ENCODE assay signal across 15 mouse cellular contexts in genomic region chr2:37423671-37424070, GRCm38 (mm10). TPM values are rescaled to one million over a fixed set of nuclear protein-coding genes. Genes with fewer than 3 reads are reported as not detected.
A peak's percentile ranks its signal among the peaks of the same experiment; 100 is the strongest.
DNase-seq lines count a peak whose midpoint lies in the region; ATAC-seq and TF ChIP-seq lines count a peak whose summit lies in the region.
"Had no signal": no experiment of that assay in that cellular context is flagged by ENCODE, and none has a peak within 500 bp of the region (broad histone marks: within the 10 kb centered on the region; RNA-seq: fewer than 3 reads in every experiment).

No protein-coding gene starts in this region.

- H3K27ac ChIP-seq in liver, embryonic 13.5 days = no peak overlapping the region
- no peak overlapping the region for H3K27ac ChIP-seq in liver, embryonic 11.5 days (ENCODE audit: low read depth, low read length)

- H3K9ac ChIP-seq in liver, embryonic 13.5 days = no peak overlapping the region
- H3K9ac ChIP-seq in liver, embryonic 11.5 days (ENCODE audit: low read depth, low read length) = no peak overlapping the region

- H3K36me3 ChIP-seq in liver, embryonic 13.5 days = peaks cover 9% of the 10 kb centered on the region
- H3K36me3 ChIP-seq in liver, embryonic 11.5 days (ENCODE audit: control insufficient read depth, insufficient read depth, low read length) = no peaks in the 10 kb centered on the region; the same call in 1 of the 2 replicates

- peaks cover 32% of the 10 kb centered on the region for H3K4me1 ChIP-seq in liver, embryonic 13.5 days (replicated peaks)
- H3K4me1 ChIP-seq in liver, embryonic 11.5 days (replicated peaks; ENCODE audit: control insufficient read depth, insufficient read depth, low read length) = peaks cover 9% of the 10 kb centered on the region; the same call in 1 of the 2 replicates

- TF ChIP-seq CTCF in brain, embryonic 14.5 days (IDR thresholded peaks at IDR 0.05; ENCODE audit: borderline replicate concordance, extremely low read depth, insufficient read depth, insufficient read length) = no peak

- 39% methylated on average over 3 of the region's 3 CpGs for WGBS in liver, embryonic 13.5 days (ENCODE audit: insufficient replicate concordance)
- 49% methylated on average over 3 of the region's 3 CpGs for WGBS in liver, embryonic 11.5 days

- TF ChIP-seq POLR2A in brain, embryonic 14.5 days (IDR thresholded peaks at IDR 0.05; ENCODE audit: borderline replicate concordance, extremely low read depth, insufficient read depth, insufficient read length, poor library complexity, severe bottlenecking) = no peak

- peak overlapping the region; percentile 24 for H3K4me2 ChIP-seq in liver, embryonic 13.5 days
- no peak overlapping the region for H3K4me2 ChIP-seq in liver, embryonic 11.5 days

- no peak for DNase-seq in liver, embryonic 13.5 days
- no peak for DNase-seq in liver, embryonic 11.5 days (ENCODE audit: low spot score)
- DNase-seq in 416B (ENCODE audit: low read depth) = peak; percentile 69
- peak; percentile 12 for DNase-seq in CD4-positive helper T cell, adult 2 months (ENCODE audit: low read depth, low spot score)
- peak; percentile 14 for DNase-seq in brain, embryonic 14.5 days (ENCODE audit: low read depth)
- DNase-seq in urinary bladder, adult 18-20 months (ENCODE audit: low spot score in 2 of 2) = no peak
- no peak for DNase-seq in left cerebral cortex, adult 11 months (ENCODE audit: low spot score)
- DNase-seq: adrenal gland, adult 2 months; gastrocnemius, postnatal 10 days; heart, postnatal 36 days; left cerebral cortex, postnatal 4 days; lung, adult 18-20 months; right cerebral cortex, postnatal 4 days; thymus, postnatal 14 days had no signal

- no peaks in the 10 kb centered on the region for H3K9me3 ChIP-seq in liver, embryonic 13.5 days (replicated peaks)
- H3K9me3 ChIP-seq in liver, embryonic 11.5 days (ENCODE audit: control insufficient read depth, low read length) = no peaks in the 10 kb centered on the region
- H3K9me3 ChIP-seq: kidney, embryonic 15.5 days had no signal

- no peak overlapping the region for H3K4me3 ChIP-seq in liver, embryonic 13.5 days (replicated peaks)
- H3K4me3 ChIP-seq in liver, embryonic 11.5 days (ENCODE audit: low read depth, low read length) = no peak overlapping the region

- ATAC-seq in liver, embryonic 13.5 days (ENCODE audit: low read depth) = no peak
- ATAC-seq in liver, embryonic 11.5 days (replicated peaks; ENCODE audit: low FRiP score) = no peak

- H3K27me3 ChIP-seq in liver, embryonic 13.5 days = no peaks in the 10 kb centered on the region
- H3K27me3 ChIP-seq in liver, embryonic 11.5 days (replicated peaks; ENCODE audit: control insufficient read depth, insufficient read depth, low read length) = no peaks in the 10 kb centered on the region
- H3K27me3 ChIP-seq: kidney, embryonic 15.5 days had no signal

RNA-seq across cellular contexts. Expression of gene Rc3h2, which starts 1.0 kb away (rescaled TPM):
- polyA plus RNA-seq in liver, embryonic 13.5 days (2015; fragmentation: Nextera tagmentation; extraction: Ambion mirVana) = 3.7 and 4.0 TPM in 2 replicates
- 7.2 and 8.8 TPM in 2 replicates for polyA plus RNA-seq in liver, embryonic 11.5 days (2014; fragmentation: Nextera tagmentation; extraction: Ambion mirVana)
- polyA plus RNA-seq in brain, embryonic 14.5 days (2012; rRNA removed) = 29.3 and 37.8 TPM in 2 replicates

RNA-seq across cellular contexts. Expression of gene Zbtb26, which starts 19.3 kb away (rescaled TPM):
- 1.7 and 2.1 TPM in 2 replicates for polyA plus RNA-seq in liver, embryonic 13.5 days (2015; fragmentation: Nextera tagmentation; extraction: Ambion mirVana)
- 7.6 and 7.7 TPM in 2 replicates for polyA plus RNA-seq in liver, embryonic 11.5 days (2014; fragmentation: Nextera tagmentation; extraction: Ambion mirVana)
- 9.7 and 11.9 TPM in 2 replicates for polyA plus RNA-seq in brain, embryonic 14.5 days (2012; rRNA removed)

RNA-seq across cellular contexts. Expression of gene Zbtb6, which starts 19.3 kb away (rescaled TPM):
- 2.4 and 3.6 TPM in 2 replicates for polyA plus RNA-seq in liver, embryonic 13.5 days (2015; fragmentation: Nextera tagmentation; extraction: Ambion mirVana)
- polyA plus RNA-seq in liver, embryonic 11.5 days (2014; fragmentation: Nextera tagmentation; extraction: Ambion mirVana) = 4.0 and 4.4 TPM in 2 replicates
- 15.8 and 17.7 TPM in 2 replicates for polyA plus RNA-seq in brain, embryonic 14.5 days (2012; rRNA removed)

RNA-seq across cellular contexts. Expression of gene Rabgap1, which starts 19.4 kb away (rescaled TPM):
- 7.4 and 8.8 TPM in 2 replicates for polyA plus RNA-seq in liver, embryonic 13.5 days (2015; fragmentation: Nextera tagmentation; extraction: Ambion mirVana)
- polyA plus RNA-seq in liver, embryonic 11.5 days (2014; fragmentation: Nextera tagmentation; extraction: Ambion mirVana) = 20.3 and 20.4 TPM in 2 replicates
- polyA plus RNA-seq in brain, embryonic 14.5 days (2012; rRNA removed) = 47.0 and 55.1 TPM in 2 replicates

Comparison
In these comparisons a context has a peak if more than half of its experiments do, and no peak if none do; other contexts are left out.
1. DNase-seq: peak in 416B (single experiment), CD4-positive helper T cell, adult 2 months (single experiment) and brain, embryonic 14.5 days (single experiment); none in liver, embryonic 13.5 days (single experiment), liver, embryonic 11.5 days (single experiment), urinary bladder, adult 18-20 months (0 of 2) and left cerebral cortex, adult 11 months (single experiment).